Mouse (Mus musculus) stomach, postnatal 0 days (tissue): ENCODE results near the gene Camkk2. TPM values are rescaled to one million over a fixed set of nuclear protein-coding genes. Genes with fewer than 3 reads are reported as not detected.
A peak's percentile ranks its signal among the peaks of the same experiment; 100 is the strongest.

Experiments used
- ATAC-seq: fragments of 200-750 bp; cut with Nextera tagmentation; 2 replicates; pipeline ENCODE4 v1.8.0; 2017; ENCODE audit not compliant: low FRiP score, low TSS enrichment
- DNase-seq: peaks from one replicate; pipeline ENCODE4 v3.0.0-alpha.2; 2016; ENCODE audit warnings: low spot score
- H3K27ac ChIP-seq: fragments of 300-500 bp; sonication (generic); replicated peaks from 2 replicates; pipeline ENCODE4 v1.5.1; 2014; ENCODE audit warnings: mild to moderate bottlenecking, control low read depth
- H3K27me3 ChIP-seq: fragments of 300-500 bp; sonication (generic); 2 replicates; pipeline ENCODE4 v1.6.1; 2014; ENCODE audit warnings: low read length; ENCODE audit not compliant: control insufficient read depth, insufficient read depth
- H3K36me3 ChIP-seq: fragments of 300-500 bp; sonication (generic); 2 replicates; pipeline ENCODE4 v1.6.1; 2014; ENCODE audit warnings: low read length, mixed read lengths; ENCODE audit not compliant: control insufficient read depth, insufficient read depth
- H3K4me1 ChIP-seq: fragments of 300-500 bp; sonication (generic); replicated peaks from 2 replicates; pipeline ENCODE4 v1.6.1; 2014; ENCODE audit warnings: antibody characterized with exemption; ENCODE audit not compliant: control insufficient read depth, insufficient read depth
- H3K4me2 ChIP-seq: fragments of 300-500 bp; sonication (generic); replicated peaks from 2 replicates; pipeline ENCODE4 v1.6.1; 2014; ENCODE audit warnings: low read depth, mild to moderate bottlenecking, control low read depth, moderate library complexity
- H3K4me3 ChIP-seq: fragments of 300-500 bp; sonication (generic); 2 replicates; pipeline ENCODE4 v1.5.1; 2014; ENCODE audit warnings: low read depth, low read length, control low read depth
- H3K9ac ChIP-seq: fragments of 300-500 bp; sonication (generic); 2 replicates; pipeline ENCODE4 v1.6.1; 2014; ENCODE audit warnings: mild to moderate bottlenecking, low read length, control low read depth, mixed read lengths
- H3K9me3 ChIP-seq: fragments of 300-500 bp; sonication (generic); 2 replicates; pipeline ENCODE4 v1.6.1; 2016; ENCODE audit warnings: low read length; ENCODE audit not compliant: control insufficient read depth
- CTCF ChIP-seq: IDR thresholded peaks from 2 replicates; pipeline ENCODE4 v1.5.1; 2016; ENCODE audit warnings: antibody characterized with exemption, low read depth, mild to moderate bottlenecking, moderate library complexity
- EP300 ChIP-seq: optimal IDR thresholded peaks from 2 replicates; pipeline ENCODE3; 2016; ENCODE audit warnings: antibody characterized with exemption
- WGBS: fragments of 180-500 bp; shearing (Covaris S2); extraction: QIAGEN DNeasy Blood & Tissue Kit; methylation state at CpG from one replicate; pipeline ENCODE4 v1.1.7; 2014; 5-methylcytosine and 5-hydroxymethylcytosine counted together
- polyA plus RNA-seq: library from polyadenylated mRNA; unstranded; fragments of >200 nt; fragmentation: Nextera tagmentation; extraction: Ambion mirVana; gene quantifications from 2 replicates; pipeline ENCODE4 v1.2.1, GENCODE M21; 2015

Gene Camkk2
- polyA plus RNA-seq, 1 experiment from 2014 or later = 16.6 TPM

GRCm38 (mm10) chr5:122695516-122695915 is 83.7 kb downstream of the Camkk2 start:
- ATAC-seq (no peak), DNase-seq (no peak)
- Histone ChIP-seq H3K27me3 (no peaks in the 10 kb centered on the region), H3K4me3 (no peak overlapping the region), H3K4me1 (0 out of 2 replicates have a peak, but pooled peaks cover 3% of the 10 kb centered on the region), H3K4me2 (no peak overlapping the region), H3K9me3 (no peaks in the 10 kb centered on the region), H3K36me3 (no peaks in the 10 kb centered on the region), H3K27ac (no peak overlapping the region), H3K9ac (no peak overlapping the region)
- no peak for TF ChIP-seq EP300
- TF ChIP-seq CTCF = no peak
- 52% methylated on average over 8 of the region's 8 CpGs for WGBS

DNA sequence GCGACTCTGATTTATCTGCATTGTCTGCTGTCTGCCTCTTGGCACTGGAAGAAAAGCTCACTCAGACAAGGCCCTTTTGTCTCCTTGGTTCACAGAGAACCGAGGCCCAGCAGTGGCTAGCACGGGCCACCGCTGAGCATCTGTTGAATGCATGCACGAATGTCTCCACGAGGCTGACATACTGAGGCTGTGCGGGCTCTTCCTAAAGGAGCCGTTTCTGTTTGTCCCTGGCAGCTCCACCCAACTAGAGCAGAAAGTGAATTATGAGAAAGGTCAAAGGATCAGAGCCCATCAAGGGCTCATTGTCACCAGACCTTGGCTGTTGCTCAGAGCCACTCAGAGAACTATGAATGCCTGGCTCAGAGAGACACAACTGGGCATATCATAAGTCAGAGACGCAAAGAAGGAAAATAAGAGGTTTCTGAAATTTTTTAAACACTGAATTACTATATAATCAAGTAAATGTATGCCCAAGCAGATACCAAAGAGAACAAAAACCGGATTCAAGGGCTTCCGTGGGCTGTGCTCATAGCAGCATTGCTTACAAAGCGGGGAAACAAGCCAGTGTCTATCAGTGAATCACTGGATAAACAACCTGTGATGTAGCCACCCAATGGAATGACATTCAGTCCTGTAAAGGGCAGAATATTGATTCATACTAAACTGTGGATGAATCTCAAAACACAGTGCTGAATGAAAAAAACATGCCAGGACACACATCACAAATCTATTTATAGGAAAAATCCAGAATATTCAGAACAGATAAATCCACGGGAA is 85.6 kb downstream of the Camkk2 start:
- Histone ChIP-seq H3K36me3 (no peaks in the 10 kb centered on the region), H3K27me3 (no peaks in the 10 kb centered on the region), H3K9ac (no peak overlapping the region), H3K9me3 (no peaks in the 10 kb centered on the region), H3K4me2 (no peak overlapping the region), H3K4me1 (0 out of 2 replicates have a peak, but pooled peaks cover 3% of the 10 kb centered on the region), H3K4me3 (no peak overlapping the region), H3K27ac (no peak overlapping the region)
- peak; percentile 69 for ATAC-seq
- DNase-seq = no peak
- WGBS = 36% methylated on average over 13 of the region's 13 CpGs
- TF ChIP-seq EP300 = no peak
- TF ChIP-seq CTCF = no peak

DNA sequence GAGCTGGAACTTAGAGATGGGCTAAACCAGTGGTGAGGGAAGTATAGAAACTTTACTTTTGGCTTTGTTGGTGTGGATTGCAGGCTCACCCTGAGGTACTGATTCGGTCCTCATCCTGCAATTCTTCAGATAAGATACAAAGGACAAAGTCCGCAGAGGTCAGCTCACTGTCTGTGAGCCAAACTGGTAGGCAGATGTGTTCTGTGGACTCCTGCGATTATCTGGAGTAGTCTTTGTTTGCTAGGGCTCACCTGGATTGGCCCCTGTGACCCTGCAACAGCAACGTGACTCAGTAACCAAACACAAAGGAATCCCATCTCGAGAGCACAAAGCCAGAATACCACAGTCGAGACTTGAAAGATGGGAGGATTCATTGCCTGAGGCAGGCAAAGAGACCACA is 88.7 kb downstream of the Camkk2 start:
- 52% methylated on average over 6 of the region's 6 CpGs for WGBS
- TF ChIP-seq EP300 (no peak), CTCF (no peak)
- Histone ChIP-seq H3K4me3 (no peak overlapping the region), H3K36me3 (no peaks in the 10 kb centered on the region), H3K4me1 (0 out of 2 replicates have a peak, but pooled peaks cover 3% of the 10 kb centered on the region), H3K27me3 (no peaks in the 10 kb centered on the region), H3K4me2 (no peak overlapping the region), H3K9me3 (no peaks in the 10 kb centered on the region), H3K27ac (no peak overlapping the region), H3K9ac (no peak overlapping the region)
- no peak for DNase-seq
- no peak for ATAC-seq

- 79% methylated on average over 7 of the region's 7 CpGs for WGBS
- no peak overlapping the region for H3K27ac ChIP-seq
- no peak overlapping the region for H3K4me2 ChIP-seq
- H3K9ac ChIP-seq = no peak overlapping the region
- DNase-seq = no peak
- H3K27me3 ChIP-seq = no peaks in the 10 kb centered on the region
- no peaks in the 10 kb centered on the region for H3K9me3 ChIP-seq
- H3K4me1 ChIP-seq = 0 out of 2 replicates have a peak, but pooled peaks cover 3% of the 10 kb centered on the region
- no peaks in the 10 kb centered on the region for H3K36me3 ChIP-seq
- no peak for TF ChIP-seq EP300
- no peak for TF ChIP-seq CTCF
- ATAC-seq = 0 out of 2 replicates have a peak, but pooled peaks have one; percentile 41
- no peak overlapping the region for H3K4me3 ChIP-seq
Measured at GRCm38 (mm10) chr5:122689153-122689552, 90.1 kb downstream of the Camkk2 start.

- TF ChIP-seq CTCF (no peak), EP300 (no peak)
- H3K27me3 ChIP-seq = no peaks in the 10 kb centered on the region
- no peaks in the 10 kb centered on the region for H3K36me3 ChIP-seq
- no peak overlapping the region for H3K4me3 ChIP-seq
- no peak overlapping the region for H3K4me2 ChIP-seq
- H3K4me1 ChIP-seq = no peaks in the 10 kb centered on the region
- H3K9ac ChIP-seq = no peak overlapping the region
- no peak for ATAC-seq
- DNase-seq = no peak
- H3K9me3 ChIP-seq = no peaks in the 10 kb centered on the region
- 64% methylated on average over 4 of the region's 4 CpGs for WGBS
- H3K27ac ChIP-seq = no peak overlapping the region
Measured at GRCm38 (mm10) chr5:122687391-122687790, 91.8 kb downstream of the Camkk2 start.

DNA sequence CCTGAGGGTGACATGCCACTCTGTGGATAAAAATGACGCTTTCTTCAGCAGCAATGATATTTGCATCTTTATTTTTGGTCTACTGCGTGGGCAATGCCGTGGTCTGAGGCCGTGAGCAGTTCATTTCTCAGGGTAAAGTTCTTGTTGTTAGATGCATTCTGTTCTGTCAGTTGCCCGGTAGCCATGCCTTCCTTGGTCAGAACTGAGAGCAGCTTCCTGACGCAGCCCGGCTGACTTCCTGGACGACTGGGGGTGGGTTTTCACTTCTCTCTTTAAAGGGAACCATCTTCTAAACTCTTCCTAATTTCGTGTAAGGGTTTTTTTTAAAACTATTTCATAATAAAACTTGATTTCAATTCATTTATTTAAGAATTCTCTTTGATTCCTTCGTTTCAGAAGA is 95.3 kb downstream of the Camkk2 start:
- H3K4me1 ChIP-seq = no peaks in the 10 kb centered on the region
- H3K4me2 ChIP-seq = no peak overlapping the region
- H3K4me3 ChIP-seq = no peak overlapping the region
- H3K9ac ChIP-seq = no peak overlapping the region
- DNase-seq = no peak
- TF ChIP-seq CTCF (no peak), EP300 (no peak)
- H3K9me3 ChIP-seq = no peaks in the 10 kb centered on the region
- no peaks in the 10 kb centered on the region for H3K36me3 ChIP-seq
- ATAC-seq = no peak
- WGBS = 73% methylated on average over 10 of the region's 10 CpGs
- no peak overlapping the region for H3K27ac ChIP-seq
- no peaks in the 10 kb centered on the region for H3K27me3 ChIP-seq
